Mouse (Mus musculus): ENCODE measurements around the gene Bbs4.

Gene Bbs4

GRCm38 (mm10) chr9:59291688-59292492 lies 61.4 kb downstream of the Bbs4 start:
- DNase-seq (ENCODE audit: low spot score in 2 of 2): no peak

- DNase-seq (ENCODE audit: low spot score in 2 of 2): peak; percentile 90 to 94
Measured at GRCm38 (mm10) chr9:59290957-59291687, 62.2 kb downstream of the Bbs4 start, which contains the start of gene Adpgk. Gene Adpgk, plus strand, starts transcription at chr9:59291558.

- DNase-seq (ENCODE audit: low spot score in 2 of 2): no peak
Measured at GRCm38 (mm10) chr9:59289529-59290115, 63.7 kb downstream of the Bbs4 start.

- no peak for DNase-seq (ENCODE audit: low spot score in 2 of 2)
Measured at GRCm38 (mm10) chr9:59288685-59289410, 64.5 kb downstream of the Bbs4 start.

GRCm38 (mm10) chr9:59288058-59288457 lies 65.2 kb downstream of the Bbs4 start:
- DNase-seq (ENCODE audit: low spot score in 2 of 2): no peak

- DNase-seq (ENCODE audit: low spot score in 2 of 2): no peak
Measured at GRCm38 (mm10) chr9:59285614-59286013, 67.7 kb downstream of the Bbs4 start.

- no peak for DNase-seq (ENCODE audit: low spot score in 2 of 2)
Measured at GRCm38 (mm10) chr9:59282683-59282986, 70.7 kb downstream of the Bbs4 start.

- peak; percentile 75 to 78 for DNase-seq (ENCODE audit: low spot score in 2 of 2)
Measured at GRCm38 (mm10) chr9:59281871-59282682, 71.2 kb downstream of the Bbs4 start.

GRCm38 (mm10) chr9:59280888-59281287 lies 72.4 kb downstream of the Bbs4 start:
- DNase-seq (ENCODE audit: low spot score in 2 of 2): no peak

- no peak for DNase-seq (ENCODE audit: low spot score in 2 of 2)
Measured at GRCm38 (mm10) chr9:59278694-59279093, 74.6 kb downstream of the Bbs4 start.

- DNase-seq (ENCODE audit: low spot score in 2 of 2): no peak
Measured at GRCm38 (mm10) chr9:59278199-59278598, 75.1 kb downstream of the Bbs4 start.

- DNase-seq (ENCODE audit: low spot score in 2 of 2): no peak
Measured at GRCm38 (mm10) chr9:59274846-59275455, 78.4 kb downstream of the Bbs4 start.

GRCm38 (mm10) chr9:59273199-59273598 lies 80.1 kb downstream of the Bbs4 start:
- DNase-seq (ENCODE audit: low spot score in 2 of 2): no peak

Data from frontal cortex, postnatal 25 days (tissue).